Mouse (Mus musculus) gastrocnemius, postnatal 25 days (tissue): ENCODE data around the gene Wdr27. TPM values are rescaled to one million over a fixed set of nuclear protein-coding genes. Genes with fewer than 3 reads are reported as not detected.
"Not testable (repeated sequence)": the region's sequence is repeated elsewhere in the genome, so short reads cannot be mapped to it uniquely, and the experiment has no call there.

Experiments
- DNase-seq: peaks from one replicate; pipeline ENCODE4 v3.0.0; 2022
- total RNA-seq, 2 experiments: library from RNA; stranded (reverse); gene quantifications; 1 replicate in 1 of 2; 2 replicates in 1 of 2; pipeline ENCODE4 v1.2.3; 2021

The Wdr27 gene
- total RNA-seq, 2 experiments from 2014 or later, result 0.83 to 2.1 TPM

- no peak for DNase-seq
Measured at GRCm38 (mm10) chr17:14931469-14931868, 11.5 kb downstream of the Wdr27 start.

- DNase-seq, result no peak
Measured at GRCm38 (mm10) chr17:14930697-14931096, 12.3 kb downstream of the Wdr27 start.

- DNase-seq, result no peak
Measured at GRCm38 (mm10) chr17:14928631-14929030, 14.3 kb downstream of the Wdr27 start.

GRCm38 (mm10) chr17:14927644-14928218, 15.2 kb downstream of the Wdr27 start:
- DNase-seq, result no peak

GRCm38 (mm10) chr17:14921582-14921981, 21.4 kb downstream of the Wdr27 start:
- DNase-seq, result no peak

- DNase-seq, result no peak
Measured at GRCm38 (mm10) chr17:14917866-14918265, 25.1 kb downstream of the Wdr27 start.

GRCm38 (mm10) chr17:14914401-14914800, 28.6 kb downstream of the Wdr27 start:
- no peak for DNase-seq

- DNase-seq, result no peak
Measured at GRCm38 (mm10) chr17:14912981-14913380, 30.0 kb downstream of the Wdr27 start.

GRCm38 (mm10) chr17:14912420-14912819, 30.5 kb downstream of the Wdr27 start:
- DNase-seq, result no peak

GRCm38 (mm10) chr17:14910771-14911170, 32.2 kb downstream of the Wdr27 start:
- DNase-seq, result no peak

GRCm38 (mm10) chr17:14909331-14909730, 33.6 kb downstream of the Wdr27 start:
- no peak for DNase-seq

GRCm38 (mm10) chr17:14907136-14907535, 35.8 kb downstream of the Wdr27 start:
- no peak for DNase-seq

- no peak for DNase-seq
Measured at GRCm38 (mm10) chr17:14906611-14907010, 36.3 kb downstream of the Wdr27 start.

GRCm38 (mm10) chr17:14904637-14905265, 38.2 kb downstream of the Wdr27 start:
- peak; percentile 24 for DNase-seq

GRCm38 (mm10) chr17:14904206-14904605, 38.8 kb downstream of the Wdr27 start:
- DNase-seq, result no peak

- no peak for DNase-seq
Measured at GRCm38 (mm10) chr17:14903212-14903611, 39.7 kb downstream of the Wdr27 start.

- no peak for DNase-seq
Measured at GRCm38 (mm10) chr17:14898972-14899371, 44.0 kb downstream of the Wdr27 start.

GRCm38 (mm10) chr17:14895058-14895457, 47.9 kb downstream of the Wdr27 start:
- not testable (repeated sequence) for DNase-seq

- no peak for DNase-seq
Measured at GRCm38 (mm10) chr17:14886933-14887332, 56.0 kb downstream of the Wdr27 start.

GRCm38 (mm10) chr17:14874656-14875204, 68.2 kb downstream of the Wdr27 start:
- DNase-seq, result no peak

GRCm38 (mm10) chr17:14860220-14860619, 82.7 kb downstream of the Wdr27 start:
- no peak for DNase-seq

GRCm38 (mm10) chr17:14847709-14848108, 95.2 kb downstream of the Wdr27 start:
- DNase-seq, result no peak

- DNase-seq, result peak; percentile 63
Measured at GRCm38 (mm10) chr17:14846880-14847279, 96.1 kb downstream of the Wdr27 start.
